Mouse (Mus musculus) kidney, adult 2 months (tissue): ENCODE measurements around the gene 9230102O04Rik. TPM values are rescaled to one million over a fixed set of nuclear protein-coding genes. Genes with fewer than 3 reads are reported as not detected.

ENCODE experiments used
- DNase-seq: peaks from one replicate; pipeline ENCODE4 v3.0.0; 2021
- H3K27ac ChIP-seq: fragments of 200-500 bp; 2 replicates; pipeline ENCODE4 v1.5.1; 2012; ENCODE audit warnings: low read depth, low read length, control low read depth, inconsistent platforms; ENCODE audit not compliant: insufficient read depth
- H3K27me3 ChIP-seq: fragments of 200-500 bp; replicated peaks from 2 replicates; pipeline ENCODE4 v1.6.1; 2012; ENCODE audit warnings: mild to moderate bottlenecking, moderate library complexity, low read length, inconsistent platforms; ENCODE audit not compliant: control insufficient read depth, insufficient read depth
- H3K36me3 ChIP-seq: fragments of 200-500 bp; 2 replicates; pipeline ENCODE4 v1.6.1; 2012; ENCODE audit warnings: mild to moderate bottlenecking, moderate library complexity, low read length, inconsistent platforms; ENCODE audit not compliant: control insufficient read depth, insufficient read depth
- H3K4me1 ChIP-seq: fragments of 200-500 bp; 2 replicates; pipeline ENCODE4 v1.6.1; 2011; ENCODE audit warnings: low read length; ENCODE audit not compliant: control insufficient read depth, insufficient read depth
- H3K4me3 ChIP-seq: fragments of 200-500 bp; 2 replicates; pipeline ENCODE4 v1.5.1; 2011; ENCODE audit warnings: mild to moderate bottlenecking, low read depth, low read length, control low read depth; ENCODE audit not compliant: insufficient read depth
- CTCF ChIP-seq: fragments of 200-500 bp; conservative IDR thresholded peaks from 2 replicates; pipeline ENCODE4 v1.5.1; 2011; ENCODE audit warnings: low read depth, mild to moderate bottlenecking, control low read depth, low read length, moderate library complexity, mixed read lengths; ENCODE audit not compliant: insufficient read depth, insufficient read length
- POLR2A ChIP-seq: fragments of 200-500 bp; IDR thresholded peaks from one replicate; pipeline ENCODE4 v1.6.1; 2011; ENCODE audit warnings: low read depth, low read length, control low read depth
- WGBS: fragments of 180-500 bp; shearing (Covaris S2); methylation state at CpG from one replicate; pipeline ENCODE4 v1.1.7; 2018; 5-methylcytosine and 5-hydroxymethylcytosine counted together
- polyA plus RNA-seq: library from polyadenylated mRNA; depleted of rRNA; stranded (reverse); fragments of >200 nt; gene quantifications from 2 replicates; pipeline ENCODE4 v1.2.3, GENCODE M21; 2012

Gene 9230102O04Rik
- polyA plus RNA-seq, 1 experiment = 1.6 TPM

DNA sequence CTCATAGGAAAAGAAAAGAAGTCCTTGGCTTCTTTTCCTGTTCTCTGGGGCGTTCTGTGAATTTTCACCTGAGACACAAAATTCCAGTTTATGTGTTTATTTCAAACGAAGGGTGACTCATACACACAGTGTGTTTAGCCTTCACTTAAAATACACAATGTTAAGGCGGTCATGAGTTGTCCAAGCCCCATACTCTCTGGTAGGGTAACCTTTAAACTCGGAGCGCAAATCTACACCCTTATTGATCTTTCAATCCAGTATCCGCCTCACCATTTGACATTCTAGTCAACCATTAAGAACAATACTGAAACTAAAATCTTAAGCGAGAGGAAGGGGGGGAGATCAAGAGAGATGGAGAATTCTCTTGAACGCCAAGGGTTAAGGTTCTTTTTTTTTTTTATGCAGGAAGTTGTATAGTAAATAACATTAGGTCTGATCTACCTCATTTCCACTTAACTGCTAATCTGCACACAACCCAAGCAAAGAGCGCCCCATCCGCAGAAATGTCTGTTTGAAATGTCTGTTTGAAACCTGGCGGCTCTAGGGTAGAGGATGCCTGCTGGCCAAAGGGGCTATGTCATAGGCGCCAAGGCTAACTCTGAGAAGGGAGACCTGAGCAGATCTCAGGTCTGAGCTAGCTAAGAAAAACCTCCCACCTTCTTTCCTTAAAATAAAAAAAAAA is 13.5 kb downstream of the 9230102O04Rik start:
- Histone ChIP-seq H3K4me3 (peak overlapping the region; percentile 48), H3K36me3 (no peaks in the 10 kb centered on the region), H3K27ac (no peak overlapping the region), H3K27me3 (peaks cover 1% of the 10 kb centered on the region), H3K4me1 (no peaks in the 10 kb centered on the region)
- TF ChIP-seq CTCF (no peak), POLR2A (no peak)
- DNase-seq = no peak
- WGBS = 49% methylated on average over 12 of the region's 12 CpGs

DNA sequence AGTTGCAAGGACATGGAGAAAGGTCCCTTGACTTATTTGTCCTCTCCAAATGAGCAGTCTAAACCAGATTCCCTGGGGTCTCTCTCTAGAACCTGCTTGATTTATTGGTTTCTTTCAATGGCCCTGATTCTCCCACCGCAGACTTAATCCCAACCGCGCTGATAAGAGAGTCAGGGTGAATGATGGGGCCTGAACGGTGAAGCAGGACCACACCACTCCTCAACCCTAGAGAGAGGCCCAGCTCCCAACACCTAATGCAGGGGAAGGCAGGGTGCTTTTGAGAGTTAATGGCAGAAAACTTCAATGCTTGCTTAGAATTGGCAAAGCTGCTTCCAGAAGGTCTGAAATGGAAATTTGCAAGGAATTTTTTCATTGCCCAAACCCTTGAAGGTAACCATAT is 14.1 kb downstream of the 9230102O04Rik start:
- Histone ChIP-seq H3K27ac (0 out of 2 replicates have a peak overlapping the region, but pooled peaks have one; percentile 0), H3K36me3 (no peaks in the 10 kb centered on the region), H3K4me1 (no peaks in the 10 kb centered on the region), H3K27me3 (peaks cover 1% of the 10 kb centered on the region), H3K4me3 (peak overlapping the region; percentile 30)
- DNase-seq = no peak
- TF ChIP-seq CTCF (no peak), POLR2A (no peak)
- 33% methylated on average over 4 of the region's 4 CpGs for WGBS

DNA sequence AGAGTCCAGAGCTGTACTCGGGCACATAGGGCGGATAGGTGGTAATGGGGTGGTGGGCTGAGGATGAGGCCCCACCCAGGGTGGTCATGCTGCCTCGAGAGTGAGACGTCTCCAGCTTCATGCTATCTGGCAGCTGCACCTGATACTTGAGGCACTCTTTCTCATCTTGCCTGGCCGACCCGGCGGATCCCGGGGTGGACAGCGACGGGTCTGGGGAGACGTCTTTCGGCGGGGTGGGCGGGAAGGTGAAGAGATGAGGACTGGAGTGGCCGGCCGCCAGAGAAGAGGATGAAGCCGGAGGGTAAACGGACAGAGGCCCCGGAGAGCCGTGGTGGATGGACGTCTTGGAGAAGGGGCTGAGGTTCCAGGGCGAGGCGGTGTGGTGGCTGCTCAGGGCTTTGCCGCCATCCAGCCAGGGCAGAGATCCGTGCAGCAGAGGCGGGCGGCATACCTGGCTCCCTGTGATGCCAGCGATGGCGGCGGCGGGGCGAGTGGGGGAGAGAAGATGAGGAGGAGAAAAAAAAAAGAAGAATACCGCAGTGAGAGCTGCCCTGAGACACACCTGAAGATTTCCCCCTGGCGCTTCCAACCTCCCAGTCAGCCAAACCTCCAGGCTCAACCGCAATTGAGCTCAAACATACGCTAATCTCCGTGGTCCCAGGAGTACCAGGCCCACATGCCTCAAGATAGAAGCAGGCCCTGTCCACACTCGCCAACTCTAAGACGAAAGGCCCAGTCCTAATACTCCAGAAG is 14.7 kb downstream of the 9230102O04Rik start:
- no peak for DNase-seq
- Histone ChIP-seq H3K4me1 (no peaks in the 10 kb centered on the region), H3K27me3 (peaks cover 1% of the 10 kb centered on the region), H3K27ac (peak overlapping the region; percentile 14; the same call in 1 of the 2 replicates), H3K4me3 (peak overlapping the region; percentile 30), H3K36me3 (no peaks in the 10 kb centered on the region)
- TF ChIP-seq CTCF (no peak), POLR2A (no peak)
- 30% methylated on average over 39 of the region's 39 CpGs for WGBS

DNA sequence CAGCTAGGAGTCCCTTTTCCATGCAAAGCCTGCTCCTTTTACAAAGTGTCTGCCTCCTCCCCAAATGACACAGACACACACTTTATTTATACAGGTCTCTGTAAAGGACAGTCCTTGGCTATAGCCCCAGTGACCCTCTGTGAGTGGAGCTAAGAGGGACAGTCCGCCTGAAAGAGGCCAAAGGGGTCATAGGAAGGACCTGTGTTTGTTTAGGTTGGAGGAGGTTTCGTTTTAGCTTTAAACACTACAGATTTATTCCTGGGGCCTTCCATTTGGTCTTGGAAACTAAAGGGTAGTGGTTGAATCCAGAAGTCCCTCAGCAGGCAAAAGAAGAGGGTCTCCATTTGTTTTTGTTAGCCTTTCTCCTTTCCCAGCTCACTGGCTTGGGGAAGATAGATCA is 15.6 kb downstream of the 9230102O04Rik start:
- Histone ChIP-seq H3K27ac (0 out of 2 replicates have a peak overlapping the region, but pooled peaks have one; percentile 14), H3K27me3 (peaks cover 1% of the 10 kb centered on the region; the same call in 1 of the 2 replicates), H3K36me3 (no peaks in the 10 kb centered on the region), H3K4me3 (peak overlapping the region; percentile 29; the same call in 1 of the 2 replicates), H3K4me1 (no peaks in the 10 kb centered on the region)
- TF ChIP-seq POLR2A (no peak), CTCF (no peak)
- no peak for DNase-seq
- 27% methylated on average over 2 of the region's 2 CpGs for WGBS

DNA sequence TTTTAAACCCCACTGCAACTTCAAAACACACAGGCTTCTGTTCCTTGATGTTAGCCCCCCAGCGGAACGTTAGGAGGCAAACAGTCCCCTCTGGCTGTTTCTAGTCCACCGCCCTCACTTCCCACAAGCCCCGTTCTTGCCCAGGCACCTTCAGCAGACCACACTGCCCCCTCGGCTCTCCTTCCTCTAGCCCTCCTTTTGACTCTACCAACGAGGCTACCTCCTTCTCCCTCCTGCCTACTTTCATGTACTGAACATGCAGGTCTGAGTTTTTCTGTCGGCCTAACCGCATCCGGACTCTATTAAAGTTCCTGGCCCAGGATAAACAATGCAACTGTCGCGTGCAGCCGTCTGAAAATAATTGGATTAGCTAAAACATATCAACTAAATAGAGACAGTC is 16.7 kb downstream of the 9230102O04Rik start:
- Histone ChIP-seq H3K4me3 (peak overlapping the region; percentile 8; the same call in 1 of the 2 replicates), H3K27me3 (no peaks in the 10 kb centered on the region), H3K27ac (peak overlapping the region; percentile 15; the same call in 1 of the 2 replicates), H3K4me1 (no peaks in the 10 kb centered on the region), H3K36me3 (no peaks in the 10 kb centered on the region)
- TF ChIP-seq CTCF (no peak), POLR2A (no peak)
- no peak for DNase-seq
- WGBS = 28% methylated on average over 12 of the region's 12 CpGs

DNA sequence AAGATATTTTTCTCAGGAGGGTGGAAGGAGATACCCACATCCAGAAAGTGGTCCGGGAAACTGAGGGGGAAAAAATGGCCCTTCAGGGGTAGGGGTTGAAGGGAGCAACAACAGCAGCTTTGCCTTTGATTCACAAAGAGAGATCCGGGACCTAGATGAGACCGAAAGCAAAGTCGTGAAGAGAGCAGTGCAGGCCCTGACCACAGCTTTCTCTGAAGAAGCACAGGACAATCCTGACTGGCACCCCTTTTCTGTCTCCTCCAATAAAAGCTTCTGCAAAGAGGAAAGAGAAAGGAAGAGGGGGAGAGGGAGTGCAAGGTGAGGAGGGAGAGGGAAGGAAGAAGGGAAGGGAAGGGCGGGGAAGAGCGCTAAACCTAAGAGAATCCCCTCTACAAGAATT is 17.5 kb downstream of the 9230102O04Rik start:
- no peak for TF ChIP-seq CTCF
- no peak for TF ChIP-seq POLR2A
- WGBS = 56% methylated on average over 6 of the region's 6 CpGs
- H3K4me1 ChIP-seq = no peaks in the 10 kb centered on the region
- 0 out of 2 replicates have a peak overlapping the region, but pooled peaks have one; percentile 40 for H3K27ac ChIP-seq
- peak overlapping the region; percentile 3; the same call in 1 of the 2 replicates for H3K4me3 ChIP-seq
- no peak for DNase-seq
- H3K36me3 ChIP-seq = no peaks in the 10 kb centered on the region
- H3K27me3 ChIP-seq = no peaks in the 10 kb centered on the region
